8 mouse cellular contexts compared by ENCODE assay signal in genomic region chr17:35737743-35738142, GRCm38 (mm10). TPM values are rescaled to one million over a fixed set of nuclear protein-coding genes. Genes with fewer than 3 reads are reported as not detected.
DNase-seq lines count a peak whose midpoint lies in the region; ATAC-seq lines count a peak whose summit lies in the region.

No protein-coding gene starts in this region.

- no peak overlapping the region for H3K4me3 ChIP-seq in hindbrain, embryonic 16.5 days (ENCODE audit: low read length)

- DNase-seq in T-cell, adult 2 months (ENCODE audit: low spot score), result peak; percentile 81
- DNase-seq in cerebellum, postnatal 36 days, result peak; percentile 84 to 90
- DNase-seq in gastrocnemius, adult 18-20 months (ENCODE audit: low spot score), result peak; percentile 89
- DNase-seq in left cerebral cortex, adult 11 months (ENCODE audit: low spot score), result peak; percentile 73
- peak; percentile 83 to 89 for DNase-seq in lung, postnatal 4 days
- peak; percentile 84 to 86 for DNase-seq in right cerebral cortex, adult 2 months (ENCODE audit: low spot score in 2 of 2)
- DNase-seq in urinary bladder, postnatal 14 days (ENCODE audit: low spot score), result peak; percentile 89

- no peak overlapping the region for H3K4me2 ChIP-seq in hindbrain, embryonic 16.5 days (ENCODE audit: low read length)

- no peaks in the 10 kb centered on the region; the same call in 1 of the 2 replicates for H3K4me1 ChIP-seq in hindbrain, embryonic 16.5 days (ENCODE audit: control insufficient read depth, insufficient read depth, low read depth, low read length)

- H3K27ac ChIP-seq in hindbrain, embryonic 16.5 days (ENCODE audit: low read depth, low read length), result no peak overlapping the region

- H3K9ac ChIP-seq in hindbrain, embryonic 16.5 days (ENCODE audit: low read depth, low read length), result no peak overlapping the region

- no peaks in the 10 kb centered on the region for H3K27me3 ChIP-seq in hindbrain, embryonic 16.5 days (replicated peaks; ENCODE audit: control insufficient read depth, insufficient read depth, low read length)

- ATAC-seq in hindbrain, embryonic 16.5 days, result peak; percentile 77

- WGBS in hindbrain, embryonic 16.5 days, result 12% methylated on average over 12 of the region's 12 CpGs

- H3K9me3 ChIP-seq in hindbrain, embryonic 16.5 days (ENCODE audit: control insufficient read depth, low read length), result no peaks in the 10 kb centered on the region

- no peaks in the 10 kb centered on the region for H3K36me3 ChIP-seq in hindbrain, embryonic 16.5 days (ENCODE audit: control insufficient read depth, insufficient read depth, low read length)

RNA-seq across cellular contexts. Expression of gene Ddr1, which starts 33.3 kb away (rescaled TPM):
- 10 to 100 TPM; 12.4 to 17.1 TPM for total RNA-seq in gastrocnemius, adult 18-20 months (2021)
- 87.1 and 106 TPM in 2 replicates for polyA plus RNA-seq in hindbrain, embryonic 16.5 days (2015; fragmentation: Nextera tagmentation; extraction: Ambion mirVana)
